Mouse (Mus musculus) forebrain, embryonic 14.5 days (tissue): ENCODE measurements around the gene Sntb2. TPM values are rescaled to one million over a fixed set of nuclear protein-coding genes. Genes with fewer than 3 reads are reported as not detected.
A peak's percentile ranks its signal among the peaks of the same experiment; 100 is the strongest.
"Not testable (repeated sequence)": the region's sequence is repeated elsewhere in the genome, so short reads cannot be mapped to it uniquely, and the experiment has no call there.

Experiments
- ATAC-seq: fragments of 200-750 bp; cut with Nextera tagmentation; 2 replicates; pipeline ENCODE4 v1.8.0; 2017; ENCODE audit warnings: mild to moderate bottlenecking, moderate library complexity
- DNase-seq: peaks from one replicate; pipeline ENCODE4 v3.0.0-alpha.2; 2015; ENCODE audit warnings: low spot score
- H3K27ac ChIP-seq: fragments of 300-500 bp; sonication (generic); 2 replicates; pipeline ENCODE4 v1.5.1; 2014; ENCODE audit warnings: low read depth, mild to moderate bottlenecking, control low read depth, low read length, moderate library complexity
- H3K27me3 ChIP-seq: fragments of 300-500 bp; sonication (generic); replicated peaks from 2 replicates; pipeline ENCODE4 v1.6.1; 2014; ENCODE audit warnings: low read length, control low read depth, mixed read lengths; ENCODE audit not compliant: control insufficient read depth, insufficient read depth
- H3K36me3 ChIP-seq: fragments of 300-500 bp; sonication (generic); 2 replicates; pipeline ENCODE4 v1.6.1; 2014; ENCODE audit warnings: low read length, control low read depth; ENCODE audit not compliant: control insufficient read depth, insufficient read depth
- H3K4me1 ChIP-seq: fragments of 300-500 bp; sonication (generic); 2 replicates; pipeline ENCODE4 v1.6.1; 2014; ENCODE audit warnings: antibody characterized with exemption, low read length, control low read depth; ENCODE audit not compliant: control insufficient read depth, insufficient read depth
- H3K4me2 ChIP-seq: fragments of 300-500 bp; sonication (generic); 2 replicates; pipeline ENCODE4 v1.6.1; 2014; ENCODE audit warnings: mild to moderate bottlenecking, control low read depth, low read length
- H3K4me3 ChIP-seq: fragments of 300-500 bp; sonication (generic); 2 replicates; pipeline ENCODE4 v1.5.1; 2014; ENCODE audit warnings: low read depth, low read length, control low read depth
- H3K9ac ChIP-seq: fragments of 300-500 bp; sonication (generic); 2 replicates; pipeline ENCODE4 v1.6.1; 2014; ENCODE audit warnings: mild to moderate bottlenecking, low read length, control low read depth, moderate library complexity
- H3K9me3 ChIP-seq: fragments of 300-500 bp; sonication (generic); replicated peaks from 2 replicates; pipeline ENCODE4 v1.6.1; 2016; ENCODE audit warnings: low read length, control low read depth, mixed read lengths; ENCODE audit not compliant: control insufficient read depth
- WGBS: fragments of 180-500 bp; shearing (Covaris S2); extraction: QIAGEN DNeasy Blood & Tissue Kit; methylation state at CpG from one replicate; pipeline ENCODE4 v1.1.7; 2014; 5-methylcytosine and 5-hydroxymethylcytosine counted together
- polyA plus RNA-seq: library from polyadenylated mRNA; unstranded; fragments of >200 nt; fragmentation: Nextera tagmentation; extraction: Ambion mirVana; gene quantifications from 2 replicates; pipeline ENCODE4 v1.2.1, GENCODE M21; 2014

Sntb2 gene
- polyA plus RNA-seq, 1 experiment from 2014 or later, result 2.3 TPM

GRCm38 (mm10) chr8:106972538-106973264 is 37.2 kb downstream of the Sntb2 start:
- ATAC-seq (no peak), DNase-seq (no peak)
- no peak overlapping the region; the same call in 1 of the 2 replicates for H3K27ac ChIP-seq
- WGBS, result 91% methylated on average over 6 of the region's 6 CpGs
- peaks cover 31% of the 10 kb centered on the region for H3K27me3 ChIP-seq
- no peak overlapping the region for H3K4me2 ChIP-seq
- H3K4me3 ChIP-seq, result no peak overlapping the region
- no peaks in the 10 kb centered on the region for H3K36me3 ChIP-seq
- H3K9ac ChIP-seq, result no peak overlapping the region
- no peaks in the 10 kb centered on the region for H3K4me1 ChIP-seq
- no peaks in the 10 kb centered on the region for H3K9me3 ChIP-seq

DNA sequence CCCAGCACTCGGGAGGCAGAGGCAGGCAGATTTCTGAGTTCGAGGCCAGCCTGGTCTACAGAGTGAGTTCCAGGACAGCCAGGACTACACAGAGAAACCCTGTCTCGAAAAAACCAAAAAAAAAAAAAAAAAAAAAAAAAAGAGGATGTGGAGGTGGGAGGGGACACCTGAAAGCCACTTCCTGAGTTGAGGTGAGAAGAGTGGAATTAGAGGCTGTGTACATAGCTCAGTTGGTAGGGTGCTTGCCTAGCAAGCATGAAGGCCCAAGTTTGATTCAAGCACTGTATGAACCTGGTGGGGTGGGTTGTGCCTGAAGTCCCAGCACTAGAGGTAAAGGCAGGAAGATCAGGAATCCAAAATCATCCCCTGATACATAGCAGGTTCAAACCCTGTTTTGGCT is 38.0 kb downstream of the Sntb2 start:
- H3K9me3 ChIP-seq, H3K27ac ChIP-seq, H3K36me3 ChIP-seq, H3K4me2 ChIP-seq, H3K4me1 ChIP-seq, H3K4me3 ChIP-seq, DNase-seq, ATAC-seq, H3K9ac ChIP-seq: not testable (repeated sequence)
- WGBS, result 96% methylated on average over 2 of the region's 3 CpGs
- H3K27me3 ChIP-seq, result peaks cover 33% of the 10 kb centered on the region

- WGBS, result 66% methylated on average over 7 of the region's 7 CpGs
- Histone ChIP-seq H3K36me3 (no peaks in the 10 kb centered on the region), H3K27ac (no peak overlapping the region), H3K9me3 (no peaks in the 10 kb centered on the region), H3K4me2 (no peak overlapping the region), H3K4me3 (no peak overlapping the region), H3K4me1 (no peaks in the 10 kb centered on the region), H3K9ac (no peak overlapping the region), H3K27me3 (peaks cover 37% of the 10 kb centered on the region)
- no peak for DNase-seq
- no peak for ATAC-seq
Measured at GRCm38 (mm10) chr8:106974754-106975153, 39.2 kb downstream of the Sntb2 start.

- Histone ChIP-seq H3K4me2 (no peak overlapping the region), H3K27me3 (peaks cover 42% of the 10 kb centered on the region), H3K9me3 (no peaks in the 10 kb centered on the region), H3K36me3 (no peaks in the 10 kb centered on the region), H3K4me3 (no peak overlapping the region), H3K4me1 (no peaks in the 10 kb centered on the region), H3K27ac (no peak overlapping the region), H3K9ac (no peak overlapping the region)
- DNase-seq (no peak), ATAC-seq (no peak)
- WGBS, result 87% methylated on average over 2 of the region's 2 CpGs
Measured at GRCm38 (mm10) chr8:106975764-106976163, 40.2 kb downstream of the Sntb2 start.

GRCm38 (mm10) chr8:106976436-106976835 is 40.9 kb downstream of the Sntb2 start:
- Histone ChIP-seq H3K4me2 (no peak overlapping the region), H3K4me3 (no peak overlapping the region), H3K9me3 (no peaks in the 10 kb centered on the region), H3K4me1 (no peaks in the 10 kb centered on the region), H3K36me3 (no peaks in the 10 kb centered on the region), H3K27ac (no peak overlapping the region), H3K9ac (no peak overlapping the region), H3K27me3 (peaks cover 45% of the 10 kb centered on the region)
- ATAC-seq (no peak), DNase-seq (no peak)
- WGBS, result 90% methylated on average over 4 of the region's 4 CpGs

GRCm38 (mm10) chr8:106978755-106979251 is 43.3 kb downstream of the Sntb2 start:
- WGBS, result 3% methylated on average over 2 of the region's 2 CpGs
- Histone ChIP-seq H3K9me3 (no peaks in the 10 kb centered on the region), H3K27me3 (peaks cover 51% of the 10 kb centered on the region), H3K36me3 (no peaks in the 10 kb centered on the region), H3K4me1 (no peaks in the 10 kb centered on the region), H3K4me2 (no peak overlapping the region), H3K4me3 (no peak overlapping the region), H3K27ac (no peak overlapping the region), H3K9ac (no peak overlapping the region)
- ATAC-seq (peak; percentile 95), DNase-seq (peak; percentile 97)

GRCm38 (mm10) chr8:106985404-106985821 is 49.9 kb downstream of the Sntb2 start:
- no peaks in the 10 kb centered on the region for H3K36me3 ChIP-seq
- no peaks in the 10 kb centered on the region for H3K4me1 ChIP-seq
- whole genome bisulfite sequencing, result 39% methylated on average over 9 of the region's 9 CpGs
- peaks cover 15% of the 10 kb centered on the region for H3K27me3 ChIP-seq
- H3K9ac ChIP-seq, result no peak overlapping the region
- peak overlapping the region; percentile 55; the same call in 1 of the 2 replicates for H3K27ac ChIP-seq
- DNase-seq, result peak; percentile 83
- H3K9me3 ChIP-seq, result no peaks in the 10 kb centered on the region
- peak; percentile 78 for ATAC-seq
- H3K4me2 ChIP-seq, result no peak overlapping the region
- H3K4me3 ChIP-seq, result no peak overlapping the region

- Histone ChIP-seq H3K9me3 (no peaks in the 10 kb centered on the region), H3K4me3 (no peak overlapping the region), H3K9ac (no peak overlapping the region), H3K27ac (no peak overlapping the region), H3K4me2 (no peak overlapping the region), H3K27me3 (peaks cover 12% of the 10 kb centered on the region; the same call in 1 of the 2 replicates), H3K4me1 (no peaks in the 10 kb centered on the region), H3K36me3 (no peaks in the 10 kb centered on the region)
- DNase-seq (no peak), ATAC-seq (no peak)
Measured at GRCm38 (mm10) chr8:106985951-106986350, 50.4 kb downstream of the Sntb2 start.

- peaks cover 3% of the 10 kb centered on the region; the same call in 1 of the 2 replicates for H3K27me3 ChIP-seq
Measured at GRCm38 (mm10) chr8:106987557-106987956, 52.0 kb downstream of the Sntb2 start.

More at GRCm38 (mm10) chr8:106987557-106987956, 52.0 kb downstream of the Sntb2 start:
- Histone ChIP-seq H3K4me2 (no peak overlapping the region), H3K9me3 (no peaks in the 10 kb centered on the region), H3K9ac (no peak overlapping the region), H3K27ac (no peak overlapping the region), H3K4me1 (no peaks in the 10 kb centered on the region), H3K4me3 (no peak overlapping the region), H3K36me3 (0 out of 2 replicates have a peak, but pooled peaks cover 3% of the 10 kb centered on the region)
- ATAC-seq, result no peak
- DNase-seq, result no peak
